Mouse (Mus musculus): ENCODE data around the gene Gbf1.

DNA sequence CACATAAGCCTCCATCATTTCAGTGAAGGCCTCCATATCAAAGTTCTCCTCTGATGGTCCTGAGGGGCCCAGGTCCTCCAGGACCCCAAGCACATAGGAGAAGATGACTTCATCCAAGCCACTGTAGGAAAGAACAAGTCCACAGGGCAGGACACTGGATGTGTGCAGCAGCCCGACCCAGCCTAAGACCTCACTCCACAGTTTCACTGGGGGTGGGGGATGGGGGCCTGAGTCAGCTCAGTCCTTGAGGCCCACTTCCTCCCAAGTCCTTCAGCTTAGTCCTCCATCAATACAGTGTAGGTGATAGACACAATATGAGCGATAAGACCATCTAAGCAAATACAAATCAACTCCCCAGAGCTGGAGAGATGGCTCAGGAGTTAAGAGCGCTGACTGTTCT is 179.6 kb downstream of the Gbf1 start:
- TF ChIP-seq RAD21 (IDR thresholded peaks at IDR 0.05; ENCODE audit: low read depth, low read length) (no peak), E2F4 (IDR thresholded peaks at IDR 0.05; ENCODE audit: borderline replicate concordance, low read depth, low read length) (no peak), MYC (IDR thresholded peaks at IDR 0.05; ENCODE audit: low read depth, low read length) (no peak), CTCF (IDR thresholded peaks at IDR 0.05 in 2 of 3, conservative IDR thresholded peaks at IDR 0.05 in 1 of 3; ENCODE audit: control insufficient read depth in 1 of 3, insufficient read depth in 1 of 3, low read depth in 2 of 3, low read length in 3 of 3, poor library complexity in 1 of 3, severe bottlenecking in 1 of 3) (no peak)

All from MEL (cell line).